Mouse (Mus musculus) cortical plate, adult 2 months (tissue): ENCODE results near the gene Sarm1. TPM values are rescaled to one million over a fixed set of nuclear protein-coding genes. Genes with fewer than 3 reads are reported as not detected.

Experiments used
- H3K27ac ChIP-seq: fragments of 200-500 bp; 2 replicates; pipeline ENCODE4 v1.5.1; 2012; ENCODE audit warnings: low read length, control low read depth, inconsistent platforms; ENCODE audit not compliant: insufficient read depth
- H3K4me1 ChIP-seq: fragments of 200-500 bp; 2 replicates; pipeline ENCODE4 v1.6.1; 2011; ENCODE audit warnings: low read length; ENCODE audit not compliant: control insufficient read depth, insufficient read depth
- H3K4me3 ChIP-seq: fragments of 200-500 bp; 2 replicates; pipeline ENCODE4 v1.5.1; 2011; ENCODE audit warnings: mild to moderate bottlenecking, low read length, control low read depth; ENCODE audit not compliant: insufficient read depth
- CTCF ChIP-seq: fragments of 200-500 bp; IDR thresholded peaks from 2 replicates; pipeline ENCODE4 v1.5.1; 2011; ENCODE audit warnings: mild to moderate bottlenecking, control low read depth, low read length; ENCODE audit not compliant: insufficient read depth; ENCODE audit errors: extremely low read depth
- POLR2A ChIP-seq: fragments of 200-500 bp; IDR thresholded peaks from 2 replicates; pipeline ENCODE4 v1.6.1; 2011; ENCODE audit warnings: mild to moderate bottlenecking, low read length, control low read depth; ENCODE audit not compliant: insufficient read depth; ENCODE audit errors: extremely low read depth
- polyA plus RNA-seq: library from polyadenylated mRNA; depleted of rRNA; stranded (reverse); fragments of >200 nt; gene quantifications from 2 replicates; pipeline ENCODE4 v1.2.3, GENCODE M21; 2012

The Sarm1 gene
- polyA plus RNA-seq, 1 experiment = 27.0 TPM

DNA sequence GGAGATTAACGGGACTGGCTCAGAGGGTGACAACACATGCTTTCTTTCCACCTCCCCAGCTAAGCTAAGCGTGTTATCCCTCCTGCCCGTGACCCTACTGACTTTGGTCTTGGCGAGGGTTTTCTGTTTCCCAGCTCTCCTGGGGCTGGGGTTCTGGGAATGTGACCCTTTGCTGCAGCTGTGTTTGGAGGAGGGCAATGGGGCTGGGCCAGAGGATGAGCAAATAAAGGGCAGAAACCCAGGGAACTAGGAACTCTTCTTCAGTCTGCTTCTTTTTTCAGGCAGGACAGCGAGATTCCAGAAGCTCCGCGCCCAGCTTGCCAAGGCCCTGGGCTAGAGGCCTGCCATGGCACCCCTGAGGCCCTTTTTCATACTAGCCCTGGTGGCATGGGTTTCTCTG is 1.4 kb upstream of the Sarm1 start, which contains the start of gene Vtn:
Gene Vtn, plus strand, starts transcription at position 88 of the 400 bp plus-strand sequence.
- Histone ChIP-seq H3K4me1 (peaks cover 2% of the 10 kb centered on the region; the same call in 1 of the 2 replicates), H3K4me3 (peak within 1 kb of the TSS; percentile 96), H3K27ac (no peak within 1 kb of the TSS)
- TF ChIP-seq POLR2A (no peak), CTCF (no peak)

GRCm38 (mm10) chr11:78497071-78497541 is 448 bp downstream of the Sarm1 start:
- TF ChIP-seq CTCF (no peak), POLR2A (no peak)
- Histone ChIP-seq H3K27ac (peak overlapping the region; percentile 69), H3K4me1 (peaks cover 2% of the 10 kb centered on the region; the same call in 1 of the 2 replicates), H3K4me3 (peak overlapping the region; percentile 96)

DNA sequence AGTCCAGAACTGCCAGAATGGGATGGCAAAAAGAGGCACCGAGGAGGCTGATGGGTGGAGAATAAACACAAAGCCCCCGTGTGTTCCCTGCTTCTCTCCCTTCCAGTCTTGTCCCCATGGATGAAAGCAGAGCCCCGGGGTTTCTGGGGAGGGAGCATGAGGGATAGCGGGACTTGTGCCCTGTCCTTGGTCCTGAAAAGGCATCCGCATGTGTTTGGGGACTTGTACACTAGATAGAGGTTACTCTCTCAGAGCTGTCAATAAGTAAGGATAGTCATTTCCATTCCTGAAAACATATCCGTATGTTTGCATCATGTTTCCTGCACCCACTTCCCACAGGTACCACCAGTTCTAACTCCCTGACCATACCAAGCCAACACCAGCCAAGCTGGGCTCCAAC is 1.6 kb downstream of the Sarm1 start:
- Histone ChIP-seq H3K4me1 (peaks cover 2% of the 10 kb centered on the region; the same call in 1 of the 2 replicates), H3K27ac (no peak overlapping the region), H3K4me3 (peak overlapping the region; percentile 96)
- no peak for TF ChIP-seq POLR2A
- TF ChIP-seq CTCF = no peak

- Histone ChIP-seq H3K4me1 (peaks cover 2% of the 10 kb centered on the region; the same call in 1 of the 2 replicates), H3K4me3 (peak overlapping the region; percentile 17), H3K27ac (no peak overlapping the region)
- TF ChIP-seq POLR2A = no peak
- 0 out of 2 replicates have a peak, but pooled peaks have one; percentile 16 for TF ChIP-seq CTCF
Observed at GRCm38 (mm10) chr11:78490781-78491241, 6.7 kb downstream of the Sarm1 start.

- Histone ChIP-seq H3K4me3 (no peak overlapping the region), H3K4me1 (peaks cover 2% of the 10 kb centered on the region; the same call in 1 of the 2 replicates), H3K27ac (no peak overlapping the region)
- TF ChIP-seq POLR2A = no peak
- peak; percentile 81 for TF ChIP-seq CTCF
Observed at GRCm38 (mm10) chr11:78488168-78488567, 9.4 kb downstream of the Sarm1 start.

DNA sequence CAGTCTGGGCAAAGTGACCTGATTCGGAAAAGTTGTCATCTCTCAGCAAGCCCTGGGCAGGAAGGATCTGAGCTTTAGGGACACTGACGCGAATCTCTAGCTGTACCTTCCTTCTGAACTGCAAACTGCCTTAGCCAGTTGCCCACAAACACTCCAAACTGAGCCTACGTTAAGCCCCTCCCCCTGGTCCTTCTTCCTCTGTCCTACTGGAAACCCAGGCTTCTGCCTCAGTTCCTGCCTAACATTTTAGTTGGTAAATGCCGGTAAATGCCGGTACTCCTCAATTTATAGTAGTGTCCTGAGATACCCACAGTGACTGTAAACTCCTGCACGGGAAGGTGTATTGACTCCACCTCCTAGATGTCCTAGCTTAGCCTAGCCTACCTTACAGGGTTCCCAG is 13.9 kb downstream of the Sarm1 start:
- Histone ChIP-seq H3K27ac (no peak overlapping the region), H3K4me3 (no peak overlapping the region), H3K4me1 (no peaks in the 10 kb centered on the region)
- TF ChIP-seq POLR2A (no peak), CTCF (no peak)

GRCm38 (mm10) chr11:78475289-78475688 is 22.3 kb downstream of the Sarm1 start:
- no peak overlapping the region for H3K4me3 ChIP-seq
- no peaks in the 10 kb centered on the region for H3K4me1 ChIP-seq
- TF ChIP-seq CTCF (no peak), POLR2A (no peak)
- H3K27ac ChIP-seq = no peak overlapping the region

GRCm38 (mm10) chr11:78471326-78472103 is 26.0 kb downstream of the Sarm1 start:
- H3K27ac ChIP-seq = no peak overlapping the region
- TF ChIP-seq POLR2A = no peak
- no peak for TF ChIP-seq CTCF
- no peak overlapping the region for H3K4me3 ChIP-seq
- no peaks in the 10 kb centered on the region; the same call in 1 of the 2 replicates for H3K4me1 ChIP-seq

DNA sequence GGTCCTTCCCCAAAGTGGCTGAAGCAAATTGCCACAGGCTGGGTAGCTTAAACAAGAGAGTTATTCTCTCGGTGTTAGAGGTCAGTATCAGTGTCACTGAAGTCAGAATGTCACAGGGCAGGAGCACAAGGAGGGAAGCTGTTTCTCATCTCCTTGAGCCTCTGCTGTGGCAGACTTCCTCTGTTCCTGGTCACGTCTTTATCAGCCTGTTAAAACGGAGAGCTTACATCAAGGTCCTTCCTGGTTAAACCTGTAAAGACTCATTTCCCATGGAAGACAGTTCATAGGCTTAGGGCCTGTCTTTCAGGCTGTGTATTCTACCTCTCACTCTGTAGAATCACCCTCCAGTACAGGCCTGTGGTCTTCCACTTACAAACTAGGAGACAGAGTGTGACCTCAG is 29.6 kb downstream of the Sarm1 start:
- peaks cover 2% of the 10 kb centered on the region for H3K4me1 ChIP-seq
- no peak overlapping the region for H3K27ac ChIP-seq
- H3K4me3 ChIP-seq = no peak overlapping the region
- TF ChIP-seq CTCF = no peak
- TF ChIP-seq POLR2A = no peak

DNA sequence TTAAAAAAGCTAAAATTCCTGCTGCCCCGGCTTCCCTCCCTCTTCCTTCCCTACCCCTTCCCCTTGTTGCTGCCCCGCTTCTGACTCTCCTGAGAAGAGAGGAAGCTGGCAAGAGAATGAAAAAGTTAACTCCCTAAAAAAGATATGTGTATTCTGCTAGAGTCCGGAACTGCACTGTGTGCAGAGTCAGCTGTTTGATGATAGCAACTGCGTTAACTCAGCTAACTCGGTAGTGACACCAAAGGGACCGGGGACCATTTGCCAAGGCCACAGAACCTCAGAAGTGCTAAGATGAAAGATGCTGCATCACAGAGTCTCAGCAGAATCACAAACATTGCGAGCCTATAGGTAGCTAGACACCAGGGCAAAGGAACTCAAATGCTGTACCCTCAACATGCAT is 30.0 kb downstream of the Sarm1 start:
- Histone ChIP-seq H3K4me1 (peaks cover 2% of the 10 kb centered on the region), H3K4me3 (no peak overlapping the region), H3K27ac (no peak overlapping the region)
- TF ChIP-seq CTCF = no peak
- TF ChIP-seq POLR2A = no peak
